Mouse (Mus musculus): Measurements from ENCODE around the gene Nol12. TPM values are rescaled to one million over a fixed set of nuclear protein-coding genes. Genes with fewer than 3 reads are reported as not detected.
A peak's percentile ranks its signal among the peaks of the same experiment; 100 is the strongest.

Gene Nol12
- polyA plus RNA-seq, 1 experiment from 2014 or later, result 55.7 TPM

- H3K27ac ChIP-seq, result no peak overlapping the region
- H3K4me3 ChIP-seq, result no peak overlapping the region
- 83% methylated on average over 4 of the region's 4 CpGs for WGBS
- no peak overlapping the region for H3K4me2 ChIP-seq (replicated peaks)
- peaks cover 28% of the 10 kb centered on the region for H3K4me1 ChIP-seq
- ATAC-seq (ENCODE audit: low FRiP score, low read depth), result no peak
- H3K9me3 ChIP-seq, result no peaks in the 10 kb centered on the region
- H3K27me3 ChIP-seq, result no peaks in the 10 kb centered on the region
- peaks cover 50% of the 10 kb centered on the region for H3K36me3 ChIP-seq
- H3K9ac ChIP-seq, result 0 out of 2 replicates have a peak overlapping the region, but pooled peaks have one; percentile 13
These were observed 25.4 kb downstream of the Nol12 start for GRCm38 (mm10) chr15:78960088-78960487.

GRCm38 (mm10) chr15:78962885-78963284 is 28.2 kb downstream of the Nol12 start:
- Histone ChIP-seq H3K9me3 (no peaks in the 10 kb centered on the region), H3K27ac (no peak overlapping the region), H3K36me3 (peaks cover 65% of the 10 kb centered on the region), H3K4me3 (no peak overlapping the region), H3K27me3 (no peaks in the 10 kb centered on the region), H3K9ac (no peak overlapping the region), H3K4me1 (peaks cover 12% of the 10 kb centered on the region), H3K4me2 (replicated peaks) (no peak overlapping the region)
- whole genome bisulfite sequencing, result 45% methylated on average over 2 of the region's 2 CpGs
- peak; percentile 34; the same call in 1 of the 2 replicates for ATAC-seq (ENCODE audit: low FRiP score, low read depth)

- Histone ChIP-seq H3K9ac (no peak overlapping the region), H3K4me2 (replicated peaks) (no peak overlapping the region), H3K4me1 (no peaks in the 10 kb centered on the region), H3K9me3 (no peaks in the 10 kb centered on the region), H3K36me3 (peaks cover 22% of the 10 kb centered on the region), H3K27ac (no peak overlapping the region), H3K27me3 (no peaks in the 10 kb centered on the region), H3K4me3 (no peak overlapping the region)
- WGBS, result 77% methylated on average over 6 of the region's 6 CpGs
- no peak for ATAC-seq (ENCODE audit: low FRiP score, low read depth)
These were observed 36.9 kb downstream of the Nol12 start for GRCm38 (mm10) chr15:78971626-78972025.

GRCm38 (mm10) chr15:78973950-78974349 is 39.2 kb downstream of the Nol12 start:
- H3K27me3 ChIP-seq, result no peaks in the 10 kb centered on the region
- 73% methylated on average over 7 of the region's 7 CpGs for WGBS
- peaks cover 13% of the 10 kb centered on the region for H3K4me1 ChIP-seq
- no peak for ATAC-seq (ENCODE audit: low FRiP score, low read depth)
- 0 out of 2 replicates have a peak, but pooled peaks cover 4% of the 10 kb centered on the region for H3K36me3 ChIP-seq
- H3K4me2 ChIP-seq (replicated peaks), result no peak overlapping the region
- H3K4me3 ChIP-seq, result no peak overlapping the region
- no peak overlapping the region for H3K9ac ChIP-seq
- no peak overlapping the region for H3K27ac ChIP-seq
- H3K9me3 ChIP-seq, result no peaks in the 10 kb centered on the region

GRCm38 (mm10) chr15:78977676-78978159 is 43.0 kb downstream of the Nol12 start:
- Histone ChIP-seq H3K27me3 (no peaks in the 10 kb centered on the region), H3K27ac (no peak overlapping the region), H3K36me3 (0 out of 2 replicates have a peak, but pooled peaks cover 3% of the 10 kb centered on the region), H3K4me1 (peaks cover 33% of the 10 kb centered on the region), H3K4me2 (replicated peaks) (no peak overlapping the region), H3K4me3 (no peak overlapping the region), H3K9ac (no peak overlapping the region), H3K9me3 (no peaks in the 10 kb centered on the region)
- WGBS, result 88% methylated on average over 8 of the region's 8 CpGs
- ATAC-seq (ENCODE audit: low FRiP score, low read depth), result no peak

- Histone ChIP-seq H3K4me1 (peaks cover 38% of the 10 kb centered on the region), H3K27me3 (no peaks in the 10 kb centered on the region), H3K36me3 (0 out of 2 replicates have a peak, but pooled peaks cover 3% of the 10 kb centered on the region), H3K9ac (peak overlapping the region; percentile 55), H3K27ac (peak overlapping the region; percentile 85), H3K9me3 (no peaks in the 10 kb centered on the region), H3K4me2 (replicated peaks) (peak overlapping the region; percentile 37), H3K4me3 (no peak overlapping the region)
- peak; percentile 22; the same call in 1 of the 2 replicates for ATAC-seq (ENCODE audit: low FRiP score, low read depth)
- WGBS, result 1% methylated on average over 4 of the region's 4 CpGs
These were observed 44.1 kb downstream of the Nol12 start for GRCm38 (mm10) chr15:78978875-78979274.

- no peaks in the 10 kb centered on the region for H3K9me3 ChIP-seq
- no peak for ATAC-seq (ENCODE audit: low FRiP score, low read depth)
- H3K4me2 ChIP-seq (replicated peaks), result no peak overlapping the region
- peaks cover 50% of the 10 kb centered on the region for H3K4me1 ChIP-seq
- peak overlapping the region; percentile 55 for H3K9ac ChIP-seq
- 86% methylated on average over 4 of the region's 4 CpGs for WGBS
- H3K27me3 ChIP-seq, result no peaks in the 10 kb centered on the region
- 0 out of 2 replicates have a peak, but pooled peaks cover 3% of the 10 kb centered on the region for H3K36me3 ChIP-seq
- no peak overlapping the region for H3K4me3 ChIP-seq
- no peak overlapping the region for H3K27ac ChIP-seq
These were observed 45.4 kb downstream of the Nol12 start for GRCm38 (mm10) chr15:78980084-78980483.

GRCm38 (mm10) chr15:78982658-78983435 is 48.1 kb downstream of the Nol12 start:
- WGBS, result under 1% methylated on average over 67 of the region's 67 CpGs
- H3K4me1 ChIP-seq, result peaks cover 69% of the 10 kb centered on the region
- H3K9ac ChIP-seq, result peak overlapping the region; percentile 94
- H3K36me3 ChIP-seq, result peaks cover 5% of the 10 kb centered on the region
- peak overlapping the region; percentile 92 for H3K27ac ChIP-seq
- peak overlapping the region; percentile 90 for H3K4me3 ChIP-seq
- H3K4me2 ChIP-seq (replicated peaks), result peak overlapping the region; percentile 95
- peak; percentile 88 for ATAC-seq (ENCODE audit: low FRiP score, low read depth)
- H3K9me3 ChIP-seq, result no peaks in the 10 kb centered on the region
- no peaks in the 10 kb centered on the region for H3K27me3 ChIP-seq

- WGBS, result under 1% methylated on average over 21 of the region's 21 CpGs
- Histone ChIP-seq H3K4me2 (replicated peaks) (peak overlapping the region; percentile 95), H3K27me3 (no peaks in the 10 kb centered on the region), H3K4me3 (peak overlapping the region; percentile 90), H3K27ac (peak overlapping the region; percentile 92), H3K36me3 (peaks cover 13% of the 10 kb centered on the region), H3K9ac (peak overlapping the region; percentile 94), H3K9me3 (no peaks in the 10 kb centered on the region), H3K4me1 (peaks cover 70% of the 10 kb centered on the region)
- peak; percentile 48 for ATAC-seq (ENCODE audit: low FRiP score, low read depth)
These were observed 48.9 kb downstream of the Nol12 start for GRCm38 (mm10) chr15:78983436-78984285.

- WGBS, result 36% methylated on average over 5 of the region's 5 CpGs
- Histone ChIP-seq H3K9me3 (no peaks in the 10 kb centered on the region), H3K27ac (peak overlapping the region; percentile 92; the same call in 1 of the 2 replicates), H3K9ac (peak overlapping the region; percentile 94), H3K4me3 (peak overlapping the region; percentile 90), H3K27me3 (no peaks in the 10 kb centered on the region), H3K36me3 (peaks cover 19% of the 10 kb centered on the region), H3K4me1 (peaks cover 66% of the 10 kb centered on the region), H3K4me2 (replicated peaks) (peak overlapping the region; percentile 95)
- ATAC-seq (ENCODE audit: low FRiP score, low read depth), result no peak
These were observed 49.6 kb downstream of the Nol12 start for GRCm38 (mm10) chr15:78984286-78984778.

- peaks cover 43% of the 10 kb centered on the region for H3K36me3 ChIP-seq
- ATAC-seq (ENCODE audit: low FRiP score, low read depth), result no peak
- H3K27ac ChIP-seq, result no peak overlapping the region
- H3K4me1 ChIP-seq, result peaks cover 57% of the 10 kb centered on the region
- H3K9ac ChIP-seq, result peak overlapping the region; percentile 19; the same call in 1 of the 2 replicates
- WGBS, result 70% methylated on average over 11 of the region's 11 CpGs
- no peaks in the 10 kb centered on the region for H3K27me3 ChIP-seq
- H3K9me3 ChIP-seq, result no peaks in the 10 kb centered on the region
- H3K4me2 ChIP-seq (replicated peaks), result no peak overlapping the region
- no peak overlapping the region for H3K4me3 ChIP-seq
These were observed 51.9 kb downstream of the Nol12 start for GRCm38 (mm10) chr15:78986536-78987220.
